Mouse (Mus musculus): ENCODE results near the gene Il12b. TPM values are rescaled to one million over a fixed set of nuclear protein-coding genes. Genes with fewer than 3 reads are reported as not detected.

Il12b gene
- not detected for total RNA-seq (2022)

- DNase-seq = no peak
Measured at GRCm38 (mm10) chr11:44399763-44400162, at the start of gene Il12b. TSS of gene Il12b (plus strand) at chr11:44400063.

GRCm38 (mm10) chr11:44354860-44355470 lies 44.9 kb upstream of the Il12b start:
- DNase-seq = no peak

- DNase-seq = no peak
Measured at GRCm38 (mm10) chr11:44356171-44356570, 43.7 kb upstream of the Il12b start.

- DNase-seq = no peak
Measured at GRCm38 (mm10) chr11:44364536-44364935, 35.3 kb upstream of the Il12b start.

GRCm38 (mm10) chr11:44367711-44368110 lies 32.2 kb upstream of the Il12b start:
- peak; percentile 2 for DNase-seq

- DNase-seq = no peak
Measured at GRCm38 (mm10) chr11:44372856-44373255, 27.0 kb upstream of the Il12b start.

- DNase-seq = no peak
Measured at GRCm38 (mm10) chr11:44377879-44378278, 22.0 kb upstream of the Il12b start.

GRCm38 (mm10) chr11:44380432-44381051 lies 19.3 kb upstream of the Il12b start:
- no peak for DNase-seq

GRCm38 (mm10) chr11:44382200-44382599 lies 17.7 kb upstream of the Il12b start:
- DNase-seq = no peak

- no peak for DNase-seq
Measured at GRCm38 (mm10) chr11:44387031-44387430, 12.8 kb upstream of the Il12b start.

- no peak for DNase-seq
Measured at GRCm38 (mm10) chr11:44389993-44390701, 9.7 kb upstream of the Il12b start.

GRCm38 (mm10) chr11:44393101-44393810 lies 6.6 kb upstream of the Il12b start:
- DNase-seq = no peak

GRCm38 (mm10) chr11:44395401-44395800 lies 4.5 kb upstream of the Il12b start:
- no peak for DNase-seq

- no peak for DNase-seq
Measured at GRCm38 (mm10) chr11:44397551-44397950, 2.3 kb upstream of the Il12b start.

GRCm38 (mm10) chr11:44398356-44398755 lies 1.5 kb upstream of the Il12b start:
- no peak for DNase-seq

- peak; percentile 31 for DNase-seq
Measured at GRCm38 (mm10) chr11:44398782-44399225, 1.1 kb upstream of the Il12b start.

GRCm38 (mm10) chr11:44401635-44402548 lies 2.0 kb downstream of the Il12b start:
- DNase-seq = no peak

GRCm38 (mm10) chr11:44405113-44405512 lies 5.2 kb downstream of the Il12b start:
- no peak for DNase-seq

- DNase-seq = no peak
Measured at GRCm38 (mm10) chr11:44405961-44406360, 6.1 kb downstream of the Il12b start.

- no peak for DNase-seq
Measured at GRCm38 (mm10) chr11:44406457-44406856, 6.6 kb downstream of the Il12b start.

GRCm38 (mm10) chr11:44408626-44409025 lies 8.8 kb downstream of the Il12b start:
- DNase-seq = no peak

GRCm38 (mm10) chr11:44410413-44410812 lies 10.6 kb downstream of the Il12b start:
- DNase-seq = no peak
